Mouse (Mus musculus): Measurements from ENCODE around the gene Nudt1.

Gene Nudt1

DNA sequence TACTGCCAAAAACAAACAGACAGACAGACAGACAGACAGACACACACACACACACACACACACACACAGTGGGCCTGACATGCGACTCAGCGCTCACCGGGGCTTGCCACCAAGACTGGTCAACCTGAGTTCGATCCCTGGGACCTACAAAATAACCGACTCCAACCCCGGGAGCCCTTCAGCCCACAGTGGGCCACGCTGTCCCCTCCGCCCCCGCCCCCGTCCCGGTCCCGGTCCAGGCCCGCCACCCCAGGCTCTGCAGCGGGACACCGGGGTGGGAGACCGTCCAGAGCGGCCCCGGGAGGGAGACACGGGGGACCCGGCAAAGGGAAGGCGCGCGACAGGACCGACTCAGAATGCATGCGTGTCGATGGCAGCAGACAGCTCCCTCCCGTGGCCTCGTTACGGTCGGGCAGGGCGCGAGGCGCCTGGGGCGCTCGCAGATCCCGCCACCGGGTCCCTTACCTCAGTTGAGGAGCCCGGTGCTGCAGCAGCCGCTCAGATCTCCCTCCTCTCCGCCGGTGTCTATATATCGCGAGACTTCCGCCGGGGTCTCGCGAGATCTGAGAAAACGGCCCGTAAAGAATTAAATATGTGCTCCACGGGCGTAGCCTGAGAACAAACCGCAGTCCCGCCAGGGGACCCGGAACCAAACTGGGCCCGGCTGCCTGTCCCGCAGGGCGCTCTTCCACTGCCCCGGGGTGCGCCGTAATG is at the start of gene Nudt1, which contains the start of gene Mad1l1:
Gene Nudt1, plus strand, starts transcription at position 615 of the 714 bp plus-strand sequence.
Gene Mad1l1, minus strand, starts transcription at position 511 of the 714 bp plus-strand sequence.
- peak; percentile 94 to 95 for DNase-seq

- no peak for DNase-seq
These were observed 44.7 kb upstream of the Nudt1 start for GRCm38 (mm10) chr5:140276779-140277178.

DNA sequence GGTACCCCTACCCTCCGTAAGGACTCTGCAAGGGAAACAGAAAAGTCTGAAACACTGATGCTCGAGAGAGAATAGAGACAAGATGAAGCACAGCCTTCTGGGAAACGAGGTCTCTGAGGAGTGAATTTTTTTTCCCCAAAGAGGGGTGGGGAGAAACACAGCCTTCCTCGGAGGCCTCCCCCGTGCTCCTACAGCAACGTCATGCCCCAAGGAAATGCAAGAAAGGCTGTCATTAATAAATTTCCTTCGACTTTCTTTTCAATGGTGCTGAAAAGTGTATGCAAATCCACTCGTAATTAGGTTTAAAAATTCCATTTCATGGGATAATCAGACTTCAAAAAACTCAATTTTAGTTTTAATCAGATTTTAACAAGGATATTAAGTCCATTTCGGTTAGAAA is 41.3 kb upstream of the Nudt1 start:
- no peak for DNase-seq

DNA sequence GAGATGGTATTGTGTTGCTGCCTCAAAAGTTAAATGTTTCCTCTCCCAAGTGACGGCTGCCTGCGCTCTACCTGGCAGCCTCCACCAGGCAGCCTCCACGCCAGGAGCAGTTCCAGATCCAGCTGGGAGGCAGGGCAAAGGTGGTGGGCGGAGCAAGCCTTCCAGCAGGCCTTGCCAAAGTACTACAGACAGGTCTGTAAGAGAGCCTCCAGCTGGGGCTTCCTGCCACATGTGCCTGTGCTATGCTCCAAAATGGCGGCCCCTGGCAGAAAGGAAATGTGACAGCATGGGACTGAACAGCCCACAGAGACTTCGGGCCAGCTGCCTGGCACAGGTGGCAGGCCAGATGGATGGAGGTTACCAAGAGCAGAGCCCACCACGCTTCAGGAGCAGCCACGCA is 39.1 kb upstream of the Nudt1 start:
- DNase-seq, result peak; percentile 82 to 91

DNA sequence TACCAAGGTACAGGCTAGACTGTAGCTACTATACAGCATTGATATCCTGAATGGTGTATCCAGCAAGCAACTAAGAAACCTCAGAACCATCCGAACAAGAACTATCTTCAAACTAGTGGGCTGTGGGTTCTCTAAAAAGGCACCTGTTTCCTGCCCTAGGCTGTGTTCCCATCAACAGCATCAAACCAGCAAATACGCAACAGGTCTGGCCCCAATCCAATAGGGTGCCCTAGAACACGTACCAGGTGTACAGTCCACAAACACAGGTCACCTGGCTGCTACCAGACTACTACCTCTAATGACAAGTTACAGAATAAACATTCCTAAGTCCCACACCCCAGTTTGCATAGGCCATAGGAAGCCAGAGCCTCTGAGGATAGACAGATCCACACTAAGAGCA is 38.6 kb upstream of the Nudt1 start:
- DNase-seq, result no peak

DNA sequence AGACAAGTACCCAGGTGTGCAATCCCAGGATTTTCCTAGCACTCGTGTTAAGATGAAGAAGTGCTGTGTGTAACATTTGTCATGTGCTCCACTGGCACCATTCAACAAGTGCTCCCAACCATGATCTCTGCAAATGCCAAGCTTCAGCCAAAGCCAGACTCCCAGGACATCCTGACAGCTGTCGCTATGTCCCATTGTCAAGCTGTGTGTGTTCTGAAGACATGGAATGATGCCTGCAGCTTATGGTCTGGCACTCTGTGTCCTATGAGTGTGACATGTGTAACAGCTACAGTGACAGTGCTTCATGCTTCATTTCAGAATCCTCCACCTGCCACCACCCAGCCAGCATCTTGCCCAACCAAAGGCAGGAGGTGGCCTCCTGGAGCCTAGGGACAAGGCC is 37.4 kb upstream of the Nudt1 start:
- DNase-seq, result peak; percentile 58 to 66

GRCm38 (mm10) chr5:140284761-140285160 is 36.7 kb upstream of the Nudt1 start:
- DNase-seq, result peak; percentile 41 to 57

- DNase-seq, result peak; percentile 46 to 48
These were observed 33.2 kb upstream of the Nudt1 start for GRCm38 (mm10) chr5:140288287-140288686.

GRCm38 (mm10) chr5:140289161-140289560 is 32.3 kb upstream of the Nudt1 start:
- DNase-seq, result no peak

DNA sequence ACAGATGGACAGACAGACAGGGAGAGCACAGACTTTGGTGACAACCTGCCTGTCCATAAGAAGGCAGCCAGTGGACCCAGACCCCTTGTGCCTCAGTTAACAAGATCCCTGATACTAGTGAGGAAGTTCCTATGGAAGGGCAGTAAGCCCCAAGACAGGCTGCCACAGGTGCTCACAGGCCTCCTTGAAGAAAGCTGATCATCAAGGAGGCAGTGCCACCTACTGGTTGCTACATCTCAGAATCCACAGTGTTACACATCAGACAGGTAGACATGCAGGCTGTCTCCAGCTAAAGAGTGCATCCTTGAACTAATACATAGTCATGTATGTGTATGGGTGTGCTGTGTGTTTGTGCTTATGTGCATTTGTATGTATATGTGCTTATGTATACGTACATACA is 29.3 kb upstream of the Nudt1 start:
- DNase-seq, result peak; percentile 79 to 81

GRCm38 (mm10) chr5:140298291-140298690 is 23.2 kb upstream of the Nudt1 start:
- DNase-seq, result no peak

- DNase-seq, result peak; percentile 36 to 48
These were observed 15.4 kb upstream of the Nudt1 start for GRCm38 (mm10) chr5:140306016-140306415.

DNA sequence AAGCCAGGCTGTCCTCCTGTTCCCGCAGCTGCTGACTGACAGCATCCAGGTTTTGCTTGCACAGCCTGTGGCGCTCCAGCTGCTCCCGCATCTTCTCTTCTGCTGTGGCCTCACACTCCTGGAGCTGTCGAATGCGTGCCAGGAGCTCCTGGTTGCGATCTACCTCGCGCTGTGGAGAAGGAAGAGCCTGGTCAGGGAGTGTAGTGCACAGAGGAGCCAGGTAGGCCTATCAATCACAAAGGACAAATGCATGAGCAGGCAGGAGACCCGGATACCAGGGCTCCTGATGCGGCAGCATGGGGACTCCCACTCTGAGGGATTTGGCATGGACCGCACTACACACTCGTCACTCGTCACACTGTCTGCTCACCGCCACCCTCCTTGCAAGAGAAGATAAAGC is 13.9 kb upstream of the Nudt1 start:
- no peak for DNase-seq

GRCm38 (mm10) chr5:140316716-140317115 is 4.7 kb upstream of the Nudt1 start:
- peak; percentile 39 to 45 for DNase-seq

DNA sequence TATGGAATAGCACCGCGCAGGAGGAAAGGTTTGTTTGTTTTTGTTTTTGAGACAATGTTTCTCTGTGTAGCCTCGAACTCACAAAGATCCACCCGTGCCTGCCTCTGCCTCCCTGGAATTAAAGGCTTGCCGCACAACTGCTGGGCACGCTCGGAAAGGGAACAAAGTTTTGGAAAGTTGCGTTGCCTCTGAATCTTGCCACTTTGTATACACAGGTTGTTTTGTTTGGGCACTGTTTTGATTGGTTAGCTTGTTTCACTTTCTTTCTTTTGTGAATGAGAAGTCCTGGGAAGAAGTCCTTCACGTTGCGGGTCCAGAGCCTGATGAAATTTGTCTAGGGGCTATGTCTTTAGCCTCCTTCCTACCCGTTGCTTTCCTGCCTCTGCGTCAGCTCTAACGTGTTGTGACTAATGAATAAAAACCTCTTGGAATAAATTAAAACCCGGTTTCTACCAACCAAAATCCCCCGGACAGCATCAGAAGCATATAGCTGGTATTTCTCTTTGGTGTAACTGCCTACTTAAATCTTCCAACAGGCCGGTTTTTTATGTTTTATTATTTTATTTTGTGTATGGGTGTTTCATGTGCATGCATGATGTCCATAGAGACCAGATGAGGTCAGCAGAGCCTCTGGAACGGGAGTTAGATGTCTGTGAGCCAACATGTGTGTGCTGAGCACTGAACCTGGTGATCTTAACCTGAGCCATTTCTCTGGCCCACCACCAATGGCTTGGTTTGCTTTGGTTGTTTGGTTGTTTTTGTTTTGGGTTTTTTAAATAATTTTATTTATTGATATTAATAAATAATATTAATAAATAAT is 510 bp downstream of the Nudt1 start:
- DNase-seq, result no peak

DNA sequence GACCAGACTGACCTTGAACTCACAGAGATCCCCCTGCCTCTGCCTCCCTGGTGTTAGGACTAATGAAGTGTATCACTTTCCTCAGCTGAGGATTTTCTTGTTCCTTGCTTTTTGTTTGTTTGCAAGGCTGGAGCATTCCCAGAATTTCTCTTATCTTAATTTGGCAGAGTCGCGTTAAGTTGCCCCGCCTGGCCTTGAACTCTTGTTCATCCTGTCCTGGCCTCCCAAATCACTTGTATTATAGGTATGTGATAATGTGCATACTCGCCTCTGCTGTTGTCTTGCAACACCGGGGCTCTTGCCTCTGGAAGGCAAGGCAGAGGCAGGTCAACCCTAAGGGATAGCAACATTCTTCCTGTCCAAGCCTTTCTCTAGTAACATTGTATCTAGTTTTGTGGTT is 2.6 kb downstream of the Nudt1 start:
- no peak for DNase-seq

DNA sequence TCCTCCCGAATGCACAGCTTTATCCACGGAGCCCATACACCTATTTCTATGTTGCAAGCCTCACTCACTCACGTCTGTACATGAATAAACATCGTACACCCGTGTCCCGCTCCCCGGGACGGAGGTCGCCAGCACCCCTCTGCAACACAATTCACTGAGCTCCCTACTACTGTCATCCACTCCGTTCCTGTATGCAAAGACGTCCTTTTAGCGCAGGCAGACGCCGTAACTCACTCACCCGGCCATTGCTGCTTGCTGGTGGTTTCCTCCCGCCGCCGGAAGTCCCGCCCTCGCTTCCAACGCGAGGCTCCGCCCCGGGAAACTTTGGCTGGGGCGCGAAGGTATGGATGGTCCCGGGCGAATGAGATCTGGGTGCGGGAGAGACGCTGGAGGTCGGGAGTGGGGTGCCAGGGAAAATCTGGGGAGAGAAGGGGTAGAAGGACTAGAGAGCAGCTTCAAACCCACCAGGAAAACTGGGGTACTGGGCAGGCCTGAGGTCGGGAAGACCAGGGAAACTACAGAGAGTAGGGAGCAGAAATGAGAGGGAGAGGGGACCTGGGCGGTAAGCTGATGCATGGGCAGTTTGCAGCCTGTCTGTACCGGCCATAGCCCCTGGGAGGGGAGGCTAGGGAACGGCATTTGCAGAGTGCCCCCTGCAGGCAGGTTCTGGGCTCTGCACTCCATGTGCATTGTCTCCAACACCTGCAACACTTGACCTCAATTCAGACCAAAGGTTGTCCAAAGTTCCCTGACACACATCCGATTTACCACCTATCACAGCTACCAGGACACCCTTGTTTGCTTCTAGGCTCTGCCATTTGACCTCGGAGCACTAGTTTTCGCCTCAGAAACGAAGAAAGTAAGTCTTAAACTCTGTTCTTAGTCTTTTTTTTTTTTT is 10.4 kb downstream of the Nudt1 start, which contains the start of gene Mrm2:
Gene Mrm2, minus strand, starts transcription at position 284 of the 898 bp plus-strand sequence.
- DNase-seq, result peak; percentile 89 to 90

GRCm38 (mm10) chr5:140332519-140332918 is 11.1 kb downstream of the Nudt1 start:
- no peak for DNase-seq

DNA sequence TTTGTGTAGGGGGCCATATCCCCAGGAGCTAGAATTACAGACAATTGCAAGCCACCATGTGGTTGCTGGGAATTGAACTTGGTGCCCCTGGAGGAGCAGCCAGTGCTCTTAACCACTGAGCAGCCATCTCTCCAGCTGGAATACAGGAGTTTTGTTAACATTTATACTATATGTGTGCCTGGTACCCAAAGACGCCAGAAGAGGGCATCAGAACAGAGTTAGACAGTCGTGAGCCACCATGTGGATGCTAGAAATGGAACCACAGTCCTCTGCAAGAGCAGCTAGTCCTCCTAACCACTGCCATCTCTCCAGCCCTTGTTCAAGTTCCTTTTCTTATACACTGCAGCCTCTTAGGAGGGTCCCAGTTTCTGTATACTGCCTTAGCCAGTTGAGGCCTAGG is 12.2 kb downstream of the Nudt1 start:
- DNase-seq, result peak; percentile 22 to 27

- DNase-seq, result peak; percentile 66 to 80
These were observed 15.2 kb downstream of the Nudt1 start for GRCm38 (mm10) chr5:140336680-140337079.

GRCm38 (mm10) chr5:140338779-140339178 is 17.3 kb downstream of the Nudt1 start:
- DNase-seq, result no peak

GRCm38 (mm10) chr5:140339836-140340235 is 18.4 kb downstream of the Nudt1 start:
- DNase-seq, result no peak

- DNase-seq, result no peak
These were observed 21.4 kb downstream of the Nudt1 start for GRCm38 (mm10) chr5:140342880-140343279.
